Mouse (Mus musculus) midbrain, embryonic 14.5 days (tissue): ENCODE results near the gene Pigt. TPM values are rescaled to one million over a fixed set of nuclear protein-coding genes. Genes with fewer than 3 reads are reported as not detected.

ENCODE experiments used
- ATAC-seq: fragments of 200-750 bp; cut with Nextera tagmentation; 2 replicates; pipeline ENCODE4 v1.8.0; 2017; ENCODE audit warnings: moderate number of reproducible peaks, moderate library complexity; ENCODE audit not compliant: low FRiP score, low TSS enrichment
- DNase-seq: peaks from one replicate; pipeline ENCODE4 v3.0.0-alpha.2; 2015
- H3K27ac ChIP-seq: fragments of 300-500 bp; sonication (generic); replicated peaks from 2 replicates; pipeline ENCODE4 v1.5.1; 2014; ENCODE audit warnings: mild to moderate bottlenecking, low read depth, low read length, moderate library complexity
- H3K27me3 ChIP-seq: fragments of 300-500 bp; sonication (generic); 2 replicates; pipeline ENCODE4 v1.6.1; 2014; ENCODE audit warnings: low read length, control low read depth, mixed read lengths; ENCODE audit not compliant: control insufficient read depth, insufficient read depth
- H3K36me3 ChIP-seq: fragments of 300-500 bp; sonication (generic); 2 replicates; pipeline ENCODE4 v1.6.1; 2014; ENCODE audit warnings: low read length, control low read depth; ENCODE audit not compliant: control insufficient read depth, insufficient read depth
- H3K4me1 ChIP-seq: fragments of 300-500 bp; sonication (generic); 2 replicates; pipeline ENCODE4 v1.6.1; 2014; ENCODE audit warnings: mild to moderate bottlenecking, antibody characterized with exemption, low read length, control low read depth; ENCODE audit not compliant: control insufficient read depth, insufficient read depth
- H3K4me2 ChIP-seq: fragments of 300-500 bp; sonication (generic); 2 replicates; pipeline ENCODE4 v1.6.1; 2014; ENCODE audit warnings: mild to moderate bottlenecking, low read length, moderate library complexity
- H3K4me3 ChIP-seq: fragments of 300-500 bp; sonication (generic); replicated peaks from 2 replicates; pipeline ENCODE4 v1.5.1; 2014; ENCODE audit warnings: low read depth, low read length
- H3K9ac ChIP-seq: fragments of 300-500 bp; sonication (generic); replicated peaks from 2 replicates; pipeline ENCODE4 v1.6.1; 2014; ENCODE audit warnings: mild to moderate bottlenecking, low read length, moderate library complexity
- H3K9me3 ChIP-seq: fragments of 300-500 bp; sonication (generic); 2 replicates; pipeline ENCODE4 v1.6.1; 2016; ENCODE audit warnings: low read length, control low read depth, mixed read lengths; ENCODE audit not compliant: control insufficient read depth
- WGBS: fragments of 180-500 bp; shearing (Covaris S2); extraction: QIAGEN DNeasy Blood & Tissue Kit; methylation state at CpG from one replicate; pipeline ENCODE4 v1.1.7; 2014; 5-methylcytosine and 5-hydroxymethylcytosine counted together
- polyA plus RNA-seq: library from polyadenylated mRNA; unstranded; fragments of >200 nt; fragmentation: Nextera tagmentation; extraction: Ambion mirVana; gene quantifications from 2 replicates; pipeline ENCODE4 v1.2.1, GENCODE M21; 2014

Gene Pigt
- polyA plus RNA-seq, 1 experiment from 2014 or later, result 98.9 TPM

GRCm38 (mm10) chr2:164513389-164513788 is 16.1 kb downstream of the Pigt start:
- no peak for ATAC-seq
- no peaks in the 10 kb centered on the region for H3K36me3 ChIP-seq
- 81% methylated on average over 8 of the region's 8 CpGs for WGBS

GRCm38 (mm10) chr2:164514916-164515315 is 17.6 kb downstream of the Pigt start:
- Histone ChIP-seq H3K9me3 (no peaks in the 10 kb centered on the region), H3K4me1 (no peaks in the 10 kb centered on the region), H3K4me3 (no peak overlapping the region), H3K27me3 (no peaks in the 10 kb centered on the region), H3K9ac (no peak overlapping the region), H3K27ac (no peak overlapping the region), H3K4me2 (no peak overlapping the region), H3K36me3 (no peaks in the 10 kb centered on the region)
- DNase-seq (no peak), ATAC-seq (no peak)
- WGBS, result 91% methylated on average over 3 of the region's 3 CpGs

More at GRCm38 (mm10) chr2:164513389-164513788, 16.1 kb downstream of the Pigt start:
- no peaks in the 10 kb centered on the region for H3K9me3 ChIP-seq
- H3K9ac ChIP-seq, result no peak overlapping the region
- H3K27ac ChIP-seq, result no peak overlapping the region
- no peak overlapping the region for H3K4me2 ChIP-seq
- H3K4me1 ChIP-seq, result no peaks in the 10 kb centered on the region
- H3K4me3 ChIP-seq, result no peak overlapping the region
- H3K27me3 ChIP-seq, result no peaks in the 10 kb centered on the region
- DNase-seq, result no peak

GRCm38 (mm10) chr2:164515897-164516296 is 18.6 kb downstream of the Pigt start:
- H3K9me3 ChIP-seq, result no peaks in the 10 kb centered on the region
- H3K4me1 ChIP-seq, result no peaks in the 10 kb centered on the region
- H3K4me2 ChIP-seq, result no peak overlapping the region
- H3K9ac ChIP-seq, result no peak overlapping the region
- no peaks in the 10 kb centered on the region for H3K36me3 ChIP-seq
- 84% methylated on average over 9 of the region's 9 CpGs for WGBS
- no peaks in the 10 kb centered on the region for H3K27me3 ChIP-seq
- DNase-seq, result no peak
- no peak overlapping the region for H3K4me3 ChIP-seq
- ATAC-seq, result no peak
- H3K27ac ChIP-seq, result no peak overlapping the region

GRCm38 (mm10) chr2:164516592-164516991 is 19.3 kb downstream of the Pigt start:
- Histone ChIP-seq H3K4me3 (no peak overlapping the region), H3K9me3 (no peaks in the 10 kb centered on the region), H3K9ac (no peak overlapping the region), H3K27me3 (no peaks in the 10 kb centered on the region), H3K27ac (no peak overlapping the region), H3K4me2 (no peak overlapping the region), H3K4me1 (no peaks in the 10 kb centered on the region), H3K36me3 (no peaks in the 10 kb centered on the region)
- DNase-seq (no peak), ATAC-seq (no peak)
- WGBS, result 89% methylated on average over 11 of the region's 11 CpGs

DNA sequence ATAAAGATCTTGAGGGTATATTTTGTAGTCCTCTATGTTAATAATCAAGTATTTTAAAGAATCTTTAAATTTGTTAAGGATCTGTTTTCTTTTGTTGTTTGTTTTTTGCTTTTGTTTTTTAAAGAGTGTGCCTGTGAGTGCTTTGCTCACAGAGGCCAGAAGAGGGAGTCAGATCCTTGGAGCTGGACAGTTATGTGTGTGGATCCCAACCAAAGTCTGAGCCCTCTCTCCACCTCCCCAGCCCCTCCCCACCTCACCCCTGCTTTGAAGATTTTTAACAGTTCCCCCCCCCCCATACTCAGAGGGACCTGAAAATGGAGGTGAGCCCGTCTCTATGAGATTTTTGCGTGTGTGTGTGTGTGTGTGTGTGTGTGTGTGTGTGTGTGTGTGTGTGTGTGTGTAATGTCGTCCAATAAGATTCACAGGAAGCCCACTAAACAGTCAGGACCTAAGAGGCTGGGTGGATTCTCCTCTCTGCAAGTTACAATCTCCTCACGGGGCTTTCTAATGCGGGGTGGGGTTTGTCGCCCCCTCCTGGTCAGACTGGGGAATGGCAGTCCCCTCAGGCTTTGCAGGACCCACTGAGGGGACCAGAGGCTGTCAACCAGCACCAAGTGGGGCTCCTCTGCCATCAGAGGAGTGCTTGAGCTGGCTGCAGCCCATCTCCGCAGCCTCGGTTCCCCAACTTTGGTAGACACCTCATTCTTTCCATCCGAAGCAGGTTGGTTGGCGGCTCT is 20.3 kb downstream of the Pigt start:
- no peak for ATAC-seq
- Histone ChIP-seq H3K4me1 (no peaks in the 10 kb centered on the region), H3K9me3 (no peaks in the 10 kb centered on the region), H3K9ac (no peak overlapping the region), H3K27ac (no peak overlapping the region), H3K4me2 (no peak overlapping the region), H3K36me3 (no peaks in the 10 kb centered on the region), H3K27me3 (no peaks in the 10 kb centered on the region), H3K4me3 (no peak overlapping the region)
- 32% methylated on average over 10 of the region's 10 CpGs for WGBS
- peak; percentile 28 for DNase-seq

- H3K4me2 ChIP-seq, result no peak overlapping the region
- H3K27ac ChIP-seq, result no peak overlapping the region
- H3K9ac ChIP-seq, result no peak overlapping the region
- 61% methylated on average over 11 of the region's 11 CpGs for WGBS
- no peaks in the 10 kb centered on the region for H3K9me3 ChIP-seq
- peak; percentile 26 for DNase-seq
- H3K4me3 ChIP-seq, result no peak overlapping the region
- no peaks in the 10 kb centered on the region for H3K27me3 ChIP-seq
- no peaks in the 10 kb centered on the region for H3K36me3 ChIP-seq
- H3K4me1 ChIP-seq, result no peaks in the 10 kb centered on the region
- no peak for ATAC-seq
Observed at GRCm38 (mm10) chr2:164518266-164519170, 21.2 kb downstream of the Pigt start.

DNA sequence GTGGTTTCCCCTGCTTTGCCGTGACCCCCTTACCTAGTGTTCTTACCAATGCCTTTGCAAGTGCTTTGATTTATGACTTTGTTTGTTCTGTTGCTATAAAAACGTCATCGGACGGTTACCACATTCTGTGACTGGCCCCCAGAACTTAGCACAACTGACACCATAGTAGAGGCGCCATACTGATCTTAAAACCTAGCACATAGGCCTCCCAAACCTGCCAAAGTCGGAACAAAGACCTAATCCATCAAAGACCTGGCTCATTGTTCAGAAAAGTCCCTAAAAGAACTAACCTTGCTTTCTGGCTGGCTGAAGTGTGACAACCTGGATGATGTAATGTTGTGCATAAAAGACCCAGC is 21.8 kb downstream of the Pigt start:
- WGBS, result 76% methylated on average over 6 of the region's 6 CpGs
- no peak overlapping the region for H3K4me3 ChIP-seq
- ATAC-seq (no peak), DNase-seq (no peak)
- H3K27ac ChIP-seq, result no peak overlapping the region
- H3K4me2 ChIP-seq, result no peak overlapping the region
- no peaks in the 10 kb centered on the region for H3K4me1 ChIP-seq
- H3K9ac ChIP-seq, result no peak overlapping the region
- H3K36me3 ChIP-seq, result no peaks in the 10 kb centered on the region
- H3K27me3 ChIP-seq, result no peaks in the 10 kb centered on the region
- H3K9me3 ChIP-seq, result no peaks in the 10 kb centered on the region

GRCm38 (mm10) chr2:164520782-164521181 is 23.5 kb downstream of the Pigt start:
- Histone ChIP-seq H3K27me3 (no peaks in the 10 kb centered on the region), H3K9me3 (no peaks in the 10 kb centered on the region), H3K36me3 (no peaks in the 10 kb centered on the region), H3K27ac (no peak overlapping the region), H3K4me1 (no peaks in the 10 kb centered on the region), H3K4me2 (no peak overlapping the region), H3K4me3 (no peak overlapping the region), H3K9ac (no peak overlapping the region)
- peak; percentile 46 for DNase-seq
- no peak for ATAC-seq
- 12% methylated on average over 3 of the region's 3 CpGs for WGBS
